Mouse (Mus musculus): ENCODE measurements at regions not wholly inside any gene's neighbourhood (a gene's known extent, or its start where the extent isn't known, plus 50 kb on each side); places are given as distances from the start of the nearest gene placed in this dataset.

- Histone ChIP-seq H3K36me3 (no peaks in the 10 kb centered on the region), H3K4me3 (replicated peaks) (no peak overlapping the region), H3K27ac (no peak overlapping the region), H3K9ac (replicated peaks) (no peak overlapping the region), H3K4me2 (no peak overlapping the region), H3K4me1 (replicated peaks) (no peaks in the 10 kb centered on the region), H3K9me3 (no peaks in the 10 kb centered on the region), H3K27me3 (no peaks in the 10 kb centered on the region)
- 79% methylated on average over 8 of the region's 8 CpGs for WGBS
- ATAC-seq (ENCODE audit: insufficient number of reproducible peaks, insufficient read depth, low FRiP score, low TSS enrichment, low read depth), result no peak
Measured at GRCm38 (mm10) chr13:97463798-97464197, 222.9 kb downstream of the Enc1 start.

GRCm38 (mm10) chr13:97462884-97463235, 222.0 kb downstream of the Enc1 start:
- Histone ChIP-seq H3K27me3 (no peaks in the 10 kb centered on the region), H3K4me3 (replicated peaks) (no peak overlapping the region), H3K4me2 (no peak overlapping the region), H3K27ac (no peak overlapping the region), H3K9me3 (no peaks in the 10 kb centered on the region), H3K4me1 (replicated peaks) (no peaks in the 10 kb centered on the region), H3K9ac (replicated peaks) (no peak overlapping the region), H3K36me3 (no peaks in the 10 kb centered on the region)
- ATAC-seq (ENCODE audit: insufficient number of reproducible peaks, insufficient read depth, low FRiP score, low TSS enrichment, low read depth), result no peak
- 84% methylated on average over 2 of the region's 2 CpGs for WGBS

GRCm38 (mm10) chr13:97462110-97462883, 221.4 kb downstream of the Enc1 start:
- no peak for ATAC-seq (ENCODE audit: insufficient number of reproducible peaks, insufficient read depth, low FRiP score, low TSS enrichment, low read depth)
- H3K27ac ChIP-seq, result no peak overlapping the region
- H3K9me3 ChIP-seq, result no peaks in the 10 kb centered on the region
- H3K4me3 ChIP-seq (replicated peaks), result no peak overlapping the region
- H3K4me1 ChIP-seq (replicated peaks), result no peaks in the 10 kb centered on the region
- H3K9ac ChIP-seq (replicated peaks), result no peak overlapping the region
- H3K36me3 ChIP-seq, result no peaks in the 10 kb centered on the region
- H3K4me2 ChIP-seq, result no peak overlapping the region
- no peaks in the 10 kb centered on the region for H3K27me3 ChIP-seq
- WGBS, result 83% methylated on average over 13 of the region's 13 CpGs

- Histone ChIP-seq H3K4me1 (replicated peaks) (no peaks in the 10 kb centered on the region), H3K27ac (no peak overlapping the region), H3K4me3 (replicated peaks) (no peak overlapping the region), H3K9me3 (no peaks in the 10 kb centered on the region), H3K4me2 (no peak overlapping the region), H3K9ac (replicated peaks) (no peak overlapping the region), H3K36me3 (no peaks in the 10 kb centered on the region), H3K27me3 (no peaks in the 10 kb centered on the region)
- no peak for ATAC-seq (ENCODE audit: insufficient number of reproducible peaks, insufficient read depth, low FRiP score, low TSS enrichment, low read depth)
- WGBS, result 95% methylated on average over 4 of the region's 4 CpGs
Measured at GRCm38 (mm10) chr13:97461207-97461606, 220.3 kb downstream of the Enc1 start.

- H3K4me1 ChIP-seq (replicated peaks), result peaks cover 6% of the 10 kb centered on the region; the same call in 1 of the 2 replicates
- H3K36me3 ChIP-seq, result no peaks in the 10 kb centered on the region
- no peak overlapping the region for H3K27ac ChIP-seq
- no peak overlapping the region for H3K4me3 ChIP-seq (replicated peaks)
- WGBS, result 94% methylated on average over 7 of the region's 7 CpGs
- ATAC-seq (ENCODE audit: insufficient number of reproducible peaks, insufficient read depth, low FRiP score, low TSS enrichment, low read depth), result no peak
- no peaks in the 10 kb centered on the region for H3K9me3 ChIP-seq
- H3K27me3 ChIP-seq, result peaks cover 4% of the 10 kb centered on the region; the same call in 1 of the 2 replicates
- H3K9ac ChIP-seq (replicated peaks), result no peak overlapping the region
- H3K4me2 ChIP-seq, result no peak overlapping the region
Measured at GRCm38 (mm10) chr13:97459106-97459505, 218.2 kb downstream of the Enc1 start.

GRCm38 (mm10) chr13:97455961-97456360, 215.1 kb downstream of the Enc1 start:
- 26% methylated on average over 6 of the region's 6 CpGs for WGBS
- H3K9me3 ChIP-seq, result no peaks in the 10 kb centered on the region
- H3K36me3 ChIP-seq, result no peaks in the 10 kb centered on the region
- no peak overlapping the region for H3K27ac ChIP-seq
- H3K4me2 ChIP-seq, result no peak overlapping the region
- ATAC-seq (ENCODE audit: insufficient number of reproducible peaks, insufficient read depth, low FRiP score, low TSS enrichment, low read depth), result no peak
- H3K27me3 ChIP-seq, result peaks cover 10% of the 10 kb centered on the region; the same call in 1 of the 2 replicates
- H3K4me1 ChIP-seq (replicated peaks), result peaks cover 23% of the 10 kb centered on the region
- H3K4me3 ChIP-seq (replicated peaks), result no peak overlapping the region
- H3K9ac ChIP-seq (replicated peaks), result no peak overlapping the region

GRCm38 (mm10) chr13:97454715-97455114, 213.8 kb downstream of the Enc1 start:
- 74% methylated on average over 8 of the region's 8 CpGs for WGBS
- H3K4me1 ChIP-seq (replicated peaks), result peaks cover 36% of the 10 kb centered on the region
- ATAC-seq (ENCODE audit: insufficient number of reproducible peaks, insufficient read depth, low FRiP score, low TSS enrichment, low read depth), result no peak

GRCm38 (mm10) chr13:97453469-97453868, 212.6 kb downstream of the Enc1 start:
- Histone ChIP-seq H3K36me3 (no peaks in the 10 kb centered on the region), H3K4me1 (replicated peaks) (peaks cover 40% of the 10 kb centered on the region), H3K9me3 (no peaks in the 10 kb centered on the region), H3K27ac (no peak overlapping the region), H3K4me2 (no peak overlapping the region), H3K27me3 (peaks cover 10% of the 10 kb centered on the region; the same call in 1 of the 2 replicates), H3K4me3 (replicated peaks) (no peak overlapping the region), H3K9ac (replicated peaks) (no peak overlapping the region)
- ATAC-seq (ENCODE audit: insufficient number of reproducible peaks, insufficient read depth, low FRiP score, low TSS enrichment, low read depth), result no peak
- 31% methylated on average over 6 of the region's 6 CpGs for WGBS

More at GRCm38 (mm10) chr13:97454715-97455114, 213.8 kb downstream of the Enc1 start:
- no peaks in the 10 kb centered on the region for H3K36me3 ChIP-seq
- peaks cover 10% of the 10 kb centered on the region; the same call in 1 of the 2 replicates for H3K27me3 ChIP-seq
- H3K4me3 ChIP-seq (replicated peaks), result no peak overlapping the region
- no peak overlapping the region for H3K27ac ChIP-seq
- H3K9ac ChIP-seq (replicated peaks), result no peak overlapping the region
- H3K9me3 ChIP-seq, result no peaks in the 10 kb centered on the region
- no peak overlapping the region for H3K4me2 ChIP-seq

GRCm38 (mm10) chr13:97453090-97453430, 212.2 kb downstream of the Enc1 start:
- no peak overlapping the region for H3K4me2 ChIP-seq
- no peak overlapping the region for H3K27ac ChIP-seq
- WGBS, result 12% methylated on average over 5 of the region's 5 CpGs
- no peaks in the 10 kb centered on the region for H3K9me3 ChIP-seq
- no peak overlapping the region for H3K9ac ChIP-seq (replicated peaks)
- no peak overlapping the region for H3K4me3 ChIP-seq (replicated peaks)
- ATAC-seq (ENCODE audit: insufficient number of reproducible peaks, insufficient read depth, low FRiP score, low TSS enrichment, low read depth), result no peak
- no peaks in the 10 kb centered on the region for H3K36me3 ChIP-seq
- peaks cover 40% of the 10 kb centered on the region for H3K4me1 ChIP-seq (replicated peaks)
- peaks cover 10% of the 10 kb centered on the region; the same call in 1 of the 2 replicates for H3K27me3 ChIP-seq

GRCm38 (mm10) chr13:97452386-97453089, 211.6 kb downstream of the Enc1 start:
- Histone ChIP-seq H3K4me3 (replicated peaks) (no peak overlapping the region), H3K36me3 (no peaks in the 10 kb centered on the region), H3K9me3 (no peaks in the 10 kb centered on the region), H3K27ac (no peak overlapping the region), H3K9ac (replicated peaks) (no peak overlapping the region), H3K4me2 (no peak overlapping the region), H3K4me1 (replicated peaks) (peaks cover 40% of the 10 kb centered on the region), H3K27me3 (peaks cover 10% of the 10 kb centered on the region; the same call in 1 of the 2 replicates)
- 12% methylated on average over 11 of the region's 11 CpGs for WGBS
- no peak for ATAC-seq (ENCODE audit: insufficient number of reproducible peaks, insufficient read depth, low FRiP score, low TSS enrichment, low read depth)

GRCm38 (mm10) chr13:97451276-97451675, 210.4 kb downstream of the Enc1 start:
- Histone ChIP-seq H3K27ac (no peak overlapping the region), H3K4me1 (replicated peaks) (peaks cover 40% of the 10 kb centered on the region), H3K36me3 (no peaks in the 10 kb centered on the region), H3K9me3 (no peaks in the 10 kb centered on the region), H3K27me3 (peaks cover 10% of the 10 kb centered on the region; the same call in 1 of the 2 replicates), H3K9ac (replicated peaks) (no peak overlapping the region), H3K4me2 (no peak overlapping the region), H3K4me3 (replicated peaks) (no peak overlapping the region)
- ATAC-seq (ENCODE audit: insufficient number of reproducible peaks, insufficient read depth, low FRiP score, low TSS enrichment, low read depth), result no peak
- 80% methylated on average over 10 of the region's 10 CpGs for WGBS

Measured in limb, embryonic 12.5 days (tissue).